Mouse (Mus musculus) urinary bladder, adult 2 months (tissue): ENCODE measurements around the gene Spsb1. TPM values are rescaled to one million over a fixed set of nuclear protein-coding genes. Genes with fewer than 3 reads are reported as not detected.

Experiments used
- DNase-seq: peaks from one replicate; pipeline ENCODE4 v3.0.0; 2022; ENCODE audit warnings: low spot score
- polyA plus RNA-seq: library from polyadenylated mRNA; depleted of rRNA; stranded (reverse); fragments of >200 nt; gene quantifications from 2 replicates; pipeline ENCODE4 v1.2.3, GENCODE M21; 2012

The Spsb1 gene
- polyA plus RNA-seq, 1 experiment, result 21.0 TPM

DNA sequence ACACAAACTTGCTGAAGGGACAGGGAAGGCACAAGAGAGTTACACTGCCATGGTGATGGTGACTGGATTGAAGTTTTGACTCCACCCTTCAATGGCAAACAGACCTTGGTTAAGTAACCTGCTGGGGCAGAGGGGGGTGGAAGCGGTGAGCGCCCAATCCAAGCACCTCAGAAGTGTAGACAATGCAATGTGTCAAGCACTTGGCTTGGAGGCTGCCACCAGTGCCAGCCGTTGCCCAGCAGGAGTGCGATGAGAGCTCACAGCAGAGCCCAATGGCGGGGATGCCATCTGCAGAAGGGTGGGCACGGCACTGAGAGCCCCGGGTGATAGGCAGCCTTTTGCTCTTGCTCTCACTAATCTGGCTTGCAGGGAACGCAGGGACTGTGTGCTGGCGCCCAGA is 2.6 kb downstream of the Spsb1 start:
- no peak for DNase-seq

GRCm38 (mm10) chr4:149951201-149951600 is 3.6 kb downstream of the Spsb1 start:
- no peak for DNase-seq

DNA sequence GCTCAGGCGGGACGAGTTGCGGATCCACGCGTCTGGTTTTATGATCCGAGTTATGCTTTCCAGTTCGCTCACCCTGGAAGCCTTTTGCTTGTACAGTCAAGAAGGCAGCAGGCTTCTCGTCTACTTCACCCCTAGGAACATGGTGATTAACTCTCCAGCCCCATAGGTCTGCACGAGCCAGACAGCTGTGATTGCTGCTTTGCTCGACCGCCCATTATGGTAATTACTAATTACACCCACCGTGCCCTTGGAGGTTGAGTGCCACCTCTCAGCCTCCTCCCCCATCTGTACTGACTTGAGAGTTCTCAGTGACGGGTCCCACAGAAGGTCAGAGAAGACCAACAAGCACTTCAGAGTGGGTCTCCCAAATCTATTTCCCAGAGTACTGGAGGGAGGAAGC is 5.2 kb downstream of the Spsb1 start:
- DNase-seq, result no peak

DNA sequence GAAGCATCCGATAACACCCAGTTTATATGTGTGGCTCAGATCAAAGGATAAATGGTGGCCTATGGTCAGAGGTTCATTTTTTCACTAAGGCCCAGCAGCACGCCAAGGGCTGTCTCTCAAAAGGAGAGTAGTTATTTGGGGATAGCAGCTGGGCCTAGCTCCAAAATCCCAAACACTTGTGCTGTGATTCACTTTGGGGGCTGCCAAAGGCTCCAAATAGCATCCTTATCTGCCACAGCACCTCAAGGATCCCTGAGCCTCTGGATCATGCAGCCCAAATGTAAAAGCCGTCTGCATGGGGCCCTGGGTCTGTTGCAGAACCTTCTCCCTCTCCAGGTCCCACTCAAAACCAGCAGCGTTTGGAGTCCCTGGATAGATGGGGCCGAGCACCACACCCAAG is 6.7 kb downstream of the Spsb1 start:
- no peak for DNase-seq

- DNase-seq, result no peak
Observed at GRCm38 (mm10) chr4:149947396-149947795, 7.4 kb downstream of the Spsb1 start.

DNA sequence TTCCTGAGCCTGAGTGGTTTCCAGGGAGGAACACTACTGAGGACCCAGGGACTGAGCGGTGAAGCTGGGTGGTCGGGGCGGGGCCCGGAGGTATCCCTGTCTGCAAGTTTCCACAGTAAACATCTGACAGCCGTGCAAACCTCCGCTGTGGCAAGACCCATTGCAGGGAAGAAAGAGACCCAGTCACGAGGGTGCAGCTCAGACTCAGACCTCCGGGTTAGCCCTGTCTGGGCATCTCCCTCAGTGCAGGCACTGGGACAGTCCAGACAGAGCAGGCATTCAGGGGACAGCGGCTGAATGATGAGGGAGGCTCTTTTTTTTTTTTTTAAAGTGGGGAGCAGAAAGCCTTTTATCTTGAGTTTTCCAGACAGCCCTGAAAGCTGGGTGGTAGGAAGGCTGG is 9.6 kb downstream of the Spsb1 start:
- no peak for DNase-seq

DNA sequence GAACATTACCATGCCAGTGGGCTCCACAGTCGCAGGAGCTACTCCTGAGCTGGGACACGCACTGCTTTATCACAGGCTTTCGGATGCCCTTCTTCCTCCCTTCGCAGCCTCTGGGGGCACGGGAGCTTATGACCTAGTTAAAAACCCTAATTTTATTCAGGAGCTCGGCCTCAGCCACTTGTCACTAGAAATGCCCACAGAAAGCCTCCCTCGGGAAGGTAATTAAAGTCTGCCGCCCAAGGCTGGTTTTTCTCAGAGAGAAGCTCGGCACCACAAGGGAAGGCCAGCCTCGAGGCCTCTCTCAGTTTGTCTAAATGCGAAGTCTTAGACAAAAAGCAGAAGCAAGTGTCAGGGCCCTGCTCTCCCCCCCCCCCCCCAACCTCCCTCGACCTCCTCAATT is 10.6 kb downstream of the Spsb1 start:
- no peak for DNase-seq

- DNase-seq, result no peak
Observed at GRCm38 (mm10) chr4:149942831-149943741, 11.8 kb downstream of the Spsb1 start.

DNA sequence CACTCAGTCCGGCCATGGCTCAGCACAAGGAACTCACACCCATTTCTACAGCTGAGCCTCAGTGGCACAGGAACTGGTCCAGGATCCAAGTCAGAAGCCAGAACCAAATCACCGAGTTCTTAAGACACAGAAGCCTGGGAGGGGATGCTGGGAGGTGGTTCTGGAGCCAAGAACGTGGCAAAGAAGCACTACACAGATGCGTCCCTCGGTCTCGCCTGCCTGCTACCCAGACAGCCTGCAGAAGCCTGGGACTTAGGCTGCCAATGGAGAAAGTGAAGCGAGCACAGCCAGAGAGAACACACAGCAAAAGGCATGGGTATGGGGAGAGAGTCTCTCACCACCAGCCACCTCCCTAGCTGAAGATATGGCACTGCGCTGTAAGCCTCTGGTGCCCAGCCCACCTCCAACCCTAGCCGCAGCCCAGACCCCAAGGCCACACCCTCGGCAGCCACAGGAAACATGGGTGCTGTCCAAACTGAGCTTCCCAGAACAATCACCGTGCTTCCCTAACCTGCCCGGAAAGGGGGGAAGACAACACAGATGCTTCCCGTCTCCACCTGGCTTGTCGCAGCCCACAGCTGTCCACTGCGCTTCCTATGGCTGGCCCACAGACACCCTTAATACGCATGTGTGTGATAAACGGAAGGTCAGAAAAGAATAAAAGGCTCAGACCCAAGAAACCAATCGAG is 13.6 kb downstream of the Spsb1 start:
- no peak for DNase-seq

DNA sequence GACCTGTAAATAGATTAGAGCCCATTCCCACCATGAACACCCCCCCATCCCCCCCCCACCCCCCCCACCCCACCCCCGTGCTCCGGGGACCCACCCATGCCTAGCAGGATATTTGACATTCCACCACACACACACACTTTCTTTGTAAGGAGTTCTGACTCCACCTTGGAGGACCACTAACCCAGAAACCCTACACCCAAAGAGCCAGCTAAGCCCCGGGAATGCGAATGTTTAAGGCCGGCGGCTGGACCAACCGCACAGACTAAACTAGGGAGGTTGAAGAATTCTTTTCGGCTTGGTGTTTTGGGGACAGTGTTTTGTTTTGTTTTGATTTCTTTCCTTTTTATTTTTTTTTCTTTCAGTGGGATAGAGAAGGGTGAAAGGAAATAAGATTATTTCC is 16.1 kb downstream of the Spsb1 start:
- no peak for DNase-seq

GRCm38 (mm10) chr4:149936921-149937320 is 17.9 kb downstream of the Spsb1 start:
- DNase-seq, result no peak

GRCm38 (mm10) chr4:149935470-149935869 is 19.4 kb downstream of the Spsb1 start:
- DNase-seq, result no peak

GRCm38 (mm10) chr4:149933519-149934245 is 21.2 kb downstream of the Spsb1 start:
- DNase-seq, result no peak

DNA sequence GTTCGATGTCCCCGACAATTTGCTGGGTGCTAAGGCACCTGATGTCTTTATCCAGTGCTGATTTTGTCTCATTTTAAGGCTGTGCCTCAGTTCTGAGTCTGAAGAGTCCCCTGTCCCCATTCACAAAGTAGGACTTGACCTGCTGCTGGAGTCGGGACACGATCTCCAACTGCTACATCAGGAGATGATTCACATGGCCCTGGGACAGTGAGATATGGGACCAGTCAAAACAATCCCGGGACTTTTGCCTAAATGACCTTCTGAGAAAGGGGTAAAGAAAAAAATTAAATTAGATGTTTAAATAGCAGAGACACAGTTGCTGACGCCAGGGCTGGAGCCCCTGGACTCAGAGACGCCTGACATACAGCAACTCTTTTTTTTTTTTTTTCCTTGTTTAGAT is 21.8 kb downstream of the Spsb1 start:
- DNase-seq, result no peak

GRCm38 (mm10) chr4:149932108-149932815 is 22.6 kb downstream of the Spsb1 start:
- DNase-seq, result no peak

DNA sequence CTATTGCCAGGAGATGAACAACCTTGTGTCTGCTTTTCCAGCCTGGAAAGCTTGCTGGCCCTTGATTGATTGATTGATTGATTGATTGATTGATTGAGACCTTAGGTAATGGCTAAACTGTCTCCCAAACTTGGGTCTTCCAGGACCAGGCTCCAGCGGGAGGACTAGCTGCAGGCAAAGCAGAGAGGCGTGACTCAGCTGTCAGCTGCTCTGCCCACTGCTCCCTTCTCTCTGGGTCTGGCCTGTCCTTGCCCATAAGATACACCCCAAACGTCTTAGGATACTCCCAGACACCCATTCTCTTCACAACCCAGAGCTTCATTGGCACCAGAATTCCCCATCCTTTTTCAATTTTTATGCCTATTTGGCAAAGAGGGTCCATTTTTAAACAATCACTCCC is 24.1 kb downstream of the Spsb1 start:
- DNase-seq, result no peak

GRCm38 (mm10) chr4:149923014-149923413 is 31.8 kb downstream of the Spsb1 start:
- DNase-seq, result no peak

DNA sequence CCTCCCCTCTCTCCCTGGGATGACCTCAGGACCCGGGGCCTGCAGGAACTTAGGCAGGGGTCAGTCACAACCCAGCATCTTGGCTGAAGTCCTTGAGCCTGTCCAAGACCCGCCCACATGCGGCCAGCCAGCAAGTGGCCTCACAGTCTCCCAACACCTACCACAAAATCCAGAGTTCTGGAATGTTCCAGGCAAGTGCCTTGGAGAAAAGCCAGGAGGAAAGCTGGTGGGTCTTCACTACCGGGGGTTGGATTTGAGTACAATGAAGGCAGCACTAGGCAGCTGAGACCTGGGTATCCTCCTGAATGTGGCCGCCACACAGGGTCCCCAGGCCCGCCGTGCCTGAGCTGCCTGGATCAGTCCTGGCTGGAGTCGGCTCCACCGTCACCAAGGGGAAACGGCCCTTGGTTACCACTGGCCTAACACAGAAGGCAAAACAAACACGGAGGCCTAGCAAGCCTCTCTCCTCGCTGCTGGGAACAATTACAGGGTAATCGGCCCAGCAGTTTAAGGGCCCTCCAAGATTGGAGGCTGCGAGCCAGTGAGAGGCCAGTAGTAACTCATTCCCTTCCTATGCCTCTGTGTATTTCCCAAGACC is 32.6 kb downstream of the Spsb1 start:
- no peak for DNase-seq

GRCm38 (mm10) chr4:149920886-149921285 is 34.0 kb downstream of the Spsb1 start:
- DNase-seq, result no peak

DNA sequence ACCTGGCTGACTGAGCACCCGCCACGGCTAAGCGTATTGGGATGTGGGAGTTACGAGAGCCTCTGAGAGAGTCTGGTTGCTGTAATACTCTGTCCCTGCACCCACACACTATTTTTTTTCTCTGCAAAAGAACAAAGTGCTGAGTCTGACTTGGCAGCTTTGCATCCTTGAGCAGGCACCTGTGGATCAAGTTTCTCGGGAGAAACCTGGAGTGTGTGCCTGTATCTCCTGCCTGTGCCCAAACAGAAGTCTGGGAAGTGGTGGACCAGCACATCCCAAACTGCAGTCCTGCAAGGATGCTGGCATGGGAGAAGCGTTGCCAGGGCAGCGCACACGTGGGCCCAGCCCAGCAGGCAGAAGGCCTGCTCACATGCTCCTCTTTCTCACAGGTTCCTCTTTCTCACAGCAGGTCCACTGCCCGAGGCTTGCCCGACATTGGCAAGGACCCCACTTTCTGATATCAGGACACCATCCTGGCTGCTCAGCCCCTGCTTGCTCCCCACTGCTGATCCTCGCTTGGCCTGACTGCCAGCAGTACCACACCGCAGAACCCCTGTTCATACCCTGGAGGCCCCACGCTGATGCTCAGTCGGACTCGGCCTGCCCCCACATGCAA is 36.3 kb downstream of the Spsb1 start:
- no peak for DNase-seq

DNA sequence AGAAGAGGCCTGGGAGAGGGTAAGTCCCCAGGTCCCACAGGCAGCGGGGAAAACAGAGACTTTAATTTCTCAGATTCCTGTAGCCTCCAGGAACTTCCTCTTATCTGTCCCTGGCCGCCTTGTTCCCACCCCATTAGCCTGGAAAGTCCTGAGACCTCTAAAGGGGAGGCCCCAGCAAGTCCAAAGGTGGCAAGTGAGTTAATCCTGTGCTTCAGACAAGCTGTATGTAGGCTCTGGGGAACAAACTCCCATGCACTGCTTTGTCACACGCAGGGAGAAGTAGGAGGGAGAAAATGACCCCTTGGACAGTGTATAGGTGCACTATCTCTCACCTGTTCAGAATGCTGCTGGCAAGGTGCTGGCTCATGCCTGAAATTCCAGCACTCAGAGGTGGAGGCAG is 38.0 kb downstream of the Spsb1 start:
- no peak for DNase-seq
